In the genomic region with DNA sequence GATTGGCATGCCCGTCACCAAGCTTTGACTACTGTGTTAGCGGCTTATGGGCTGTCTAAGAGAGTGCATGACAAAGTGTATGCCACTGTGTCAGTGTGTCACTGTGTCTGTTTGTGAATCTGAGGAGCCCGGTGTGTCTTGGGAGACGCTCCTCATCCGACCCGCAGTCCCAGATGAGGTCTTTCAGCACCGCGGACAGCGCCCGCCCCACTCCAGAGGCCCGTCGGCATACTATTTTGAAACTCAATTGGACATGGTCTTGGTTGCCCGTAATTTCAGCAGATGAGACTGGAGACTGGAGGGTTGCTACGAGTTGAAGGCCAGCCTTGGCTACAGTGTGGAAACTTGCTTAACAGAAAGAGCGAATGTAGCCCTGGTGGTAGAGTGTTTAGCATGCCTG, we compare ENCODE assay signal across 8 mouse cellular contexts. TPM values are rescaled to one million over a fixed set of nuclear protein-coding genes. Genes with fewer than 3 reads are reported as not detected.
DNase-seq lines count a peak whose midpoint lies in the region; ATAC-seq and TF ChIP-seq lines count a peak whose summit lies in the region.

No protein-coding gene starts in this region.

- intact Hi-C loops in left cerebral cortex, adult 2 months (cut with DNase I), result no loop called here

- no peak overlapping the region for H3K4me3 ChIP-seq in left cerebral cortex, adult 2 months

- peak; percentile 78 for ATAC-seq in megakaryocyte-erythroid progenitor cell, adult 5-6 weeks (replicated peaks; ENCODE audit: low FRiP score, low TSS enrichment, poor library complexity, severe bottlenecking)
- no peak; the same call in 1 of the 2 replicates for ATAC-seq in erythroid progenitor cell, adult 5-6 weeks (replicated peaks; ENCODE audit: low FRiP score, poor library complexity, severe bottlenecking)

- DNase-seq in left cerebral cortex, adult 2 months (ENCODE audit: extremely low spot score in 1 of 2, low spot score in 2 of 2), result no peak
- no peak for DNase-seq in left cerebral cortex, adult 8-10 months (ENCODE audit: low spot score in 2 of 2)
- DNase-seq in ZHBTc4 (ENCODE audit: low read depth, low spot score), result peak; percentile 68
- DNase-seq in embryo, embryonic 10.5 days (ENCODE audit: low spot score), result peak; percentile 74
- DNase-seq in hindlimb bud, embryonic 11.5 days (ENCODE audit: extremely low spot score, low read depth, low spot score), result peak; percentile 16
- no peak for DNase-seq in cerebellum, adult 8-10 months

- H3K27ac ChIP-seq in left cerebral cortex, adult 2 months, result peak overlapping the region; percentile 86; the same call in 1 of the 2 replicates

- no peak for TF ChIP-seq CTCF in left cerebral cortex, adult 2 months (IDR thresholded peaks at IDR 0.05)

RNA-seq across cellular contexts. Expression of gene Slc8a2, which starts 18.0 kb away (rescaled TPM):
- total RNA-seq in left cerebral cortex, adult 2 months (2021), result 100 to 1,000 TPM; 226 TPM
- 100 to 1,000 TPM; 210 to 222 (median 213) TPM for total RNA-seq in left cerebral cortex, adult 8-10 months (2022)
- 0.07 TPM in 1 of 2 replicates, not detected in the other for total RNA-seq in megakaryocyte-erythroid progenitor cell, adult 5-6 weeks (2014; fragmentation: Nextera tagmentation)
- total RNA-seq in megakaryocyte-erythroid progenitor cell, adult 5-6 weeks (2017), result not detected in 2 replicates
- not detected in 2 replicates for total RNA-seq in erythroid progenitor cell, adult 5-6 weeks (2015; ENCODE audit: low replicate concordance)
- 0.26 TPM in 1 of 2 replicates, not detected in the other for total RNA-seq in erythroid progenitor cell, adult 5-6 weeks (2017; ENCODE audit: low replicate concordance)

RNA-seq across cellular contexts. Expression of gene Meis3, which starts 27.2 kb away (rescaled TPM):
- total RNA-seq in left cerebral cortex, adult 2 months (2021), result 10 to 100 TPM; 39.8 to 42.6 TPM
- 10 to 100 TPM; 42.6 to 48.9 (median 46.4) TPM for total RNA-seq in left cerebral cortex, adult 8-10 months (2022)
- 0.42 and 0.49 TPM in 2 replicates for total RNA-seq in megakaryocyte-erythroid progenitor cell, adult 5-6 weeks (2014; fragmentation: Nextera tagmentation)
- total RNA-seq in megakaryocyte-erythroid progenitor cell, adult 5-6 weeks (2017), result not detected in 2 replicates
- total RNA-seq in erythroid progenitor cell, adult 5-6 weeks (2015; ENCODE audit: low replicate concordance), result 1.3 TPM in 1 of 2 replicates, not detected in the other
- total RNA-seq in erythroid progenitor cell, adult 5-6 weeks (2017; ENCODE audit: low replicate concordance), result not detected in 2 replicates

RNA-seq across cellular contexts. Expression of gene Kptn, which starts 27.9 kb away (rescaled TPM):
- total RNA-seq in left cerebral cortex, adult 2 months (2021), result 10 to 100 TPM; 42.9 to 46.3 TPM
- 10 to 100 TPM; 41.8 to 46.6 (median 42.4) TPM for total RNA-seq in left cerebral cortex, adult 8-10 months (2022)
- total RNA-seq in megakaryocyte-erythroid progenitor cell, adult 5-6 weeks (2014; fragmentation: Nextera tagmentation), result 14.3 and 20.7 TPM in 2 replicates
- 5.1 and 10.5 TPM in 2 replicates for total RNA-seq in megakaryocyte-erythroid progenitor cell, adult 5-6 weeks (2017)
- total RNA-seq in erythroid progenitor cell, adult 5-6 weeks (2015; ENCODE audit: low replicate concordance), result 2.9 and 8.6 TPM in 2 replicates
- total RNA-seq in erythroid progenitor cell, adult 5-6 weeks (2017; ENCODE audit: low replicate concordance), result 2.2 and 5.2 TPM in 2 replicates

RNA-seq across cellular contexts. Expression of gene Napa, which starts 49.4 kb away (rescaled TPM):
- total RNA-seq in left cerebral cortex, adult 2 months (2021), result 100 to 1,000 TPM; 269 to 280 TPM
- total RNA-seq in left cerebral cortex, adult 8-10 months (2022), result 100 to 1,000 TPM; 256 to 282 (median 272) TPM
- total RNA-seq in megakaryocyte-erythroid progenitor cell, adult 5-6 weeks (2014; fragmentation: Nextera tagmentation), result 92.2 and 111 TPM in 2 replicates
- 41.1 and 49.5 TPM in 2 replicates for total RNA-seq in megakaryocyte-erythroid progenitor cell, adult 5-6 weeks (2017)
- total RNA-seq in erythroid progenitor cell, adult 5-6 weeks (2015; ENCODE audit: low replicate concordance), result 282 and 315 TPM in 2 replicates
- 141 and 162 TPM in 2 replicates for total RNA-seq in erythroid progenitor cell, adult 5-6 weeks (2017; ENCODE audit: low replicate concordance)

Comparison
In these comparisons a context has a peak if more than half of its experiments do, and no peak if none do; other contexts are left out.
1. DNase-seq: peak in ZHBTc4 (single experiment), embryo, embryonic 10.5 days (single experiment) and hindlimb bud, embryonic 11.5 days (single experiment); none in left cerebral cortex, adult 2 months (0 of 2), left cerebral cortex, adult 8-10 months (0 of 2) and cerebellum, adult 8-10 months (single experiment).
2. RNA of gene Slc8a2, which starts 18.0 kb away (total RNA-seq): 226 TPM in left cerebral cortex, adult 2 months and 210 to 222 TPM in left cerebral cortex, adult 8-10 months; 0.07 TPM in megakaryocyte-erythroid progenitor cell, adult 5-6 weeks and 0.26 TPM in erythroid progenitor cell, adult 5-6 weeks; every median in the first group is over 100 times any median in the second.
3. RNA of gene Meis3, which starts 27.2 kb away (total RNA-seq): 42.6 to 48.9 TPM in left cerebral cortex, adult 8-10 months and 39.8 to 42.6 TPM in left cerebral cortex, adult 2 months; 1.3 TPM in erythroid progenitor cell, adult 5-6 weeks and 0.42 to 0.49 TPM in megakaryocyte-erythroid progenitor cell, adult 5-6 weeks; every median in the first group is over 10 times any median in the second.